Mouse (Mus musculus) E14TG2a.4 (cell line): ENCODE results near the gene Hexim1.

Experiments
- CTCF ChIP-seq: conservative IDR thresholded peaks from 2 replicates; pipeline ENCODE4 v1.5.1; 2014; ENCODE audit warnings: low read length
- NANOG ChIP-seq: IDR thresholded peaks from 2 replicates; pipeline ENCODE4 v1.6.1; 2014; ENCODE audit warnings: borderline replicate concordance, low read length, mixed read lengths
- POU5F1 ChIP-seq: IDR thresholded peaks from 2 replicates; pipeline ENCODE4 v1.6.1; 2014; ENCODE audit warnings: low read length, borderline replicate concordance

DNA sequence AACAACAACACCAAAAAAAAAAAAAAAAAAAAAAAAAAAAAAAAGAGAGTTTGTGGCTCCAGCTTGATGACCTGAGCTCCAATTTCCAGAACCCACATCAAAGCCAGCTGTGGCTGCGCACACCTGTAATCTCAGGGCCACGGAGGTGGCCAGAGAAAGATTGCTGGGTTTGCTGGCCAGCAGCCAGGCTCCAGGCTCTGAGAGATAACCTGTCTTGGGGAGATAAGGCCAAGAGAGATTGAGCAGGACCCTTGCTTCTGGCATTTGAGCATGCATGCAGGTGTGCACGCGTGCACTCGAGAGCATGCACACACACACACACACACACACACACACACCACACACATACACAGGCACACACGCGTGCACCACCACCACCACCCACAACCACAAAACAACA is 22.7 kb upstream of the Hexim1 start:
- TF ChIP-seq CTCF (no peak), POU5F1 (no peak), NANOG (no peak)
